22 mouse cellular contexts compared by ENCODE assay signal in genomic region chr8:12547466-12548220, GRCm38 (mm10). TPM values are rescaled to one million over a fixed set of nuclear protein-coding genes. Genes with fewer than 3 reads are reported as not detected.
DNase-seq lines count a peak whose midpoint lies in the region; ATAC-seq and TF ChIP-seq lines count a peak whose summit lies in the region.
"Had no signal": no experiment of that assay in that cellular context is flagged by ENCODE, and none has a peak within 500 bp of the region (broad histone marks: within the 10 kb centered on the region; RNA-seq: fewer than 3 reads in every experiment).

No protein-coding gene starts in this region.

- TF ChIP-seq CTCF in gastrocnemius, adult 2 months (IDR thresholded peaks at IDR 0.05): no peak

- H3K4me2 ChIP-seq in midbrain, embryonic 12.5 days (replicated peaks): peak overlapping the region; percentile 13; the same call in 1 of the 2 replicates
- no peak overlapping the region for H3K4me2 ChIP-seq in midbrain, embryonic 15.5 days
- H3K4me2 ChIP-seq in forebrain, embryonic 15.5 days (replicated peaks): no peak overlapping the region
- H3K4me2 ChIP-seq in neural tube, embryonic 13.5 days: no peak overlapping the region
- H3K4me2 ChIP-seq: hindbrain, embryonic 15.5 days; liver, embryonic 12.5 days; lung, embryonic 14.5 days had no signal

- no peaks in the 10 kb centered on the region for H3K36me3 ChIP-seq in midbrain, embryonic 12.5 days
- no peaks in the 10 kb centered on the region for H3K36me3 ChIP-seq in midbrain, embryonic 15.5 days (replicated peaks)
- H3K36me3 ChIP-seq in forebrain, embryonic 15.5 days: no peaks in the 10 kb centered on the region
- no peaks in the 10 kb centered on the region for H3K36me3 ChIP-seq in neural tube, embryonic 13.5 days
- H3K36me3 ChIP-seq: hindbrain, embryonic 15.5 days; liver, embryonic 12.5 days had no signal

- peak; percentile 44 for DNase-seq in ZHBTc4 (ENCODE audit: low read depth, low spot score)
- DNase-seq in gastrocnemius, adult 2 months: no peak
- no peak for DNase-seq in adrenal gland, adult 18-20 months (ENCODE audit: low spot score in 2 of 2)
- DNase-seq: cerebellum, adult 9-11 months; gastrocnemius, postnatal 14 days; kidney, adult 11 months; left cerebral cortex, postnatal 4 days; lung, embryonic 14.5 days had no signal

- H3K9me3 ChIP-seq in midbrain, embryonic 12.5 days: no peaks in the 10 kb centered on the region
- H3K9me3 ChIP-seq in midbrain, embryonic 15.5 days: no peaks in the 10 kb centered on the region
- H3K9me3 ChIP-seq in forebrain, embryonic 15.5 days: no peaks in the 10 kb centered on the region
- H3K9me3 ChIP-seq in neural tube, embryonic 13.5 days: peaks cover 8% of the 10 kb centered on the region; the same call in 1 of the 2 replicates
- H3K9me3 ChIP-seq: liver, embryonic 12.5 days had no signal

- ATAC-seq in midbrain, embryonic 12.5 days (ENCODE audit: low FRiP score, low read depth): peak; percentile 56; the same call in 1 of the 2 replicates
- ATAC-seq in midbrain, embryonic 15.5 days (replicated peaks): no peak
- ATAC-seq in forebrain, embryonic 15.5 days (replicated peaks): no peak
- ATAC-seq in neural tube, embryonic 13.5 days (ENCODE audit: low read depth): peak; percentile 61
- ATAC-seq: liver, embryonic 12.5 days had no signal

- H3K4me1 ChIP-seq in midbrain, embryonic 12.5 days: peaks cover 28% of the 10 kb centered on the region
- H3K4me1 ChIP-seq in midbrain, embryonic 15.5 days: peaks cover 8% of the 10 kb centered on the region; the same call in 1 of the 2 replicates
- peaks cover 16% of the 10 kb centered on the region for H3K4me1 ChIP-seq in forebrain, embryonic 15.5 days
- H3K4me1 ChIP-seq in neural tube, embryonic 13.5 days (replicated peaks): peaks cover 11% of the 10 kb centered on the region
- H3K4me1 ChIP-seq: liver, embryonic 12.5 days had no signal

- H3K27ac ChIP-seq in midbrain, embryonic 12.5 days (replicated peaks): no peak overlapping the region
- H3K27ac ChIP-seq in midbrain, embryonic 15.5 days: no peak overlapping the region
- H3K27ac ChIP-seq in forebrain, embryonic 15.5 days (replicated peaks): peak overlapping the region; percentile 13
- no peak overlapping the region for H3K27ac ChIP-seq in neural tube, embryonic 13.5 days (replicated peaks)
- H3K27ac ChIP-seq in gastrocnemius, adult 2 months: no peak overlapping the region
- H3K27ac ChIP-seq: hindbrain, embryonic 15.5 days; kidney, postnatal 0 days; liver, embryonic 12.5 days had no signal

- H3K4me3 ChIP-seq in midbrain, embryonic 12.5 days: no peak overlapping the region
- no peak overlapping the region for H3K4me3 ChIP-seq in midbrain, embryonic 15.5 days
- no peak overlapping the region for H3K4me3 ChIP-seq in forebrain, embryonic 15.5 days
- H3K4me3 ChIP-seq in neural tube, embryonic 13.5 days: no peak overlapping the region
- H3K4me3 ChIP-seq in gastrocnemius, adult 2 months: no peak overlapping the region
- H3K4me3 ChIP-seq: hindbrain, embryonic 15.5 days; liver, embryonic 12.5 days had no signal

- H3K27me3 ChIP-seq in midbrain, embryonic 12.5 days: peaks cover 45% of the 10 kb centered on the region
- H3K27me3 ChIP-seq in midbrain, embryonic 15.5 days (replicated peaks): 0 out of 2 replicates have a peak, but pooled peaks cover 5% of the 10 kb centered on the region
- no peaks in the 10 kb centered on the region for H3K27me3 ChIP-seq in forebrain, embryonic 15.5 days
- peaks cover 67% of the 10 kb centered on the region for H3K27me3 ChIP-seq in neural tube, embryonic 13.5 days

- H3K9ac ChIP-seq in midbrain, embryonic 12.5 days (replicated peaks): no peak overlapping the region
- no peak overlapping the region for H3K9ac ChIP-seq in midbrain, embryonic 15.5 days
- H3K9ac ChIP-seq in forebrain, embryonic 15.5 days (replicated peaks): no peak overlapping the region
- no peak overlapping the region for H3K9ac ChIP-seq in neural tube, embryonic 13.5 days
- H3K9ac ChIP-seq: hindbrain, embryonic 15.5 days; liver, embryonic 12.5 days; lung, embryonic 14.5 days had no signal

- intact Hi-C loops in gastrocnemius, adult 2 months (cut with DNase I): no loop called here

- WGBS in midbrain, embryonic 12.5 days: 55% methylated on average over 7 of the region's 7 CpGs
- 55% methylated on average over 7 of the region's 7 CpGs for WGBS in midbrain, embryonic 15.5 days
- WGBS in forebrain, embryonic 15.5 days: 39% methylated on average over 7 of the region's 7 CpGs
- WGBS in neural tube, embryonic 13.5 days: 54% methylated on average over 7 of the region's 7 CpGs

RNA-seq across cellular contexts. Expression of gene Spaca7, which starts 25.2 kb away (rescaled TPM):
- polyA plus RNA-seq in midbrain, embryonic 12.5 days (2016; fragmentation: Nextera tagmentation; extraction: Ambion mirVana): not detected in 2 replicates
- not detected in 2 replicates for polyA plus RNA-seq in midbrain, embryonic 15.5 days (2015; fragmentation: Nextera tagmentation; extraction: Ambion mirVana)
- not detected in 2 replicates for polyA plus RNA-seq in forebrain, embryonic 15.5 days (2015; fragmentation: Nextera tagmentation; extraction: Ambion mirVana)
- polyA plus RNA-seq in neural tube, embryonic 13.5 days (2015; fragmentation: Nextera tagmentation; extraction: Ambion mirVana): not detected in 2 replicates
- not detected for total RNA-seq in gastrocnemius, adult 2 months (2021)
- total RNA-seq in adrenal gland, adult 18-20 months (2021): not detected
- total RNA-seq: adrenal gland, postnatal 4 days; gastrocnemius, postnatal 14 days; heart, adult 8-10 months; layer of hippocampus, adult 18-20 months; left cerebral cortex, postnatal 4 days had no signal
- polyA plus RNA-seq: frontal cortex, adult 2 months; heart, embryonic 16.5 days; hindbrain, embryonic 15.5 days; liver, embryonic 12.5 days; lung, embryonic 14.5 days; spleen, adult 2 months; stomach, embryonic 16.5 days had no signal

Comparison
In these comparisons a context has a peak if more than half of its experiments do, and no peak if none do; other contexts are left out.
1. ATAC-seq: peak in midbrain, embryonic 12.5 days (single experiment) and neural tube, embryonic 13.5 days (single experiment); none in midbrain, embryonic 15.5 days (single experiment) and forebrain, embryonic 15.5 days (single experiment).